Mouse (Mus musculus) c-Kit-positive CD71-positive TER-119-positive erythroid progenitor cells, embryonic 14.5 days (primary cell): ENCODE measurements at regions not wholly inside any gene's neighbourhood (a gene's known extent, or its start where the extent isn't known, plus 50 kb on each side); places are given as distances from the start of the nearest gene placed in this dataset.
"Not testable (repeated sequence)": the region's sequence is repeated elsewhere in the genome, so short reads cannot be mapped to it uniquely, and the experiment has no call there.

ENCODE experiments used
- DNase-seq: peaks from one replicate; pipeline ENCODE4 v3.0.0-alpha.2; 2013; ENCODE audit warnings: low spot score

DNA sequence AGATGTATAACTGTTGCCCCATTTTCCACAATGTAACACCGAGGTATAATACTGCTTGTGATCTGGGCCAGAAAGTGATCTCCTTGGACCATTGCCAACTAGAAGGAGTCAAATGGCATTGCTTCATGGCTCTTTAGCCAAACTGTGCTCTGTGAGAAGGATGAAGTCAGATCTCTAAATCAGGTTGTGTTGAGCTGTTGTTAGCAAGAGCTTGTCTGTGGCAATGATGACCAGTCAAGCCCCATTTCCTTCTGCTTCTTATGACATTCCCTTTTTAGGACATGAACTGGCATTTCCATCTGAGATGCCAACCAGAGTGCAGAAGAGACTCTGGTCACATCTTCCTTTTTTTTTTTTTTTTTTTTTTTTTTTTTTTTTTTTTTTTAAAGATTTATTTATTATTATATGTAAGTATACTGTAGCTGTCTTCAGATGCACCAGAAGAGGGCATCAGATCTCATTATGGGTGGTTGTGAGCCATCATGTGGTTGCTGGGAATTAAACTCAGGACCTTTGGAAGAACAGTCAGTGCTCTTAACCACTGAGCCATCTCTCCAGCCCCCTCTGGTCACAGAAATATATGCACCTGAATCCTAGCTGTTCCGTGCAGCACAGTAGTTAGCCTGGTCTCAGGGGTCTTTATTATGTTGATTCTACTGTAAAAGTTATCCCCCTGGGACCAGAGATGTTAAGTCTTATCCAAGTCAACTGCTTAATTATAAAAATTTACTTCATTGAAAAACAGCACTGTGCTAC, 1329.4 kb upstream of the A1bg start:
- not testable (repeated sequence) for DNase-seq

DNA sequence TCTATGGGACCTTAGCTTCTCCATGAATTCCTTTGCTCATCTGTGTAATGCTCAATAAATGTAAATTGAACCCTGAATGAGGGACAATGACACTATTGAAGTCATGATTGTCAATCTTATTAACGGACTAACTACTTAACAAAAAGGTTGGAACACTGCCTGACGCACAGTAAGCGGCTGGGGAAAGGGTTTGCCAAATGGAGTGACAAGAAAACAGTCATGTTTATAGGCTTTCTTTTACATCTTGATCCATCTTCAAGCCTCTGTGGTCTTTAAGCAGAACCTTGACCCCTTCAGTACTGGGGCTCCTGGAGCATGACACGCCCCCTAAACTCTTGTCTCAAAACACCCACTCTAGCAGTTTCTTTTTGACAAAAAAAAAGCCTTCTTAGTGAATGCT, 1326.6 kb upstream of the A1bg start:
- no peak for DNase-seq

DNA sequence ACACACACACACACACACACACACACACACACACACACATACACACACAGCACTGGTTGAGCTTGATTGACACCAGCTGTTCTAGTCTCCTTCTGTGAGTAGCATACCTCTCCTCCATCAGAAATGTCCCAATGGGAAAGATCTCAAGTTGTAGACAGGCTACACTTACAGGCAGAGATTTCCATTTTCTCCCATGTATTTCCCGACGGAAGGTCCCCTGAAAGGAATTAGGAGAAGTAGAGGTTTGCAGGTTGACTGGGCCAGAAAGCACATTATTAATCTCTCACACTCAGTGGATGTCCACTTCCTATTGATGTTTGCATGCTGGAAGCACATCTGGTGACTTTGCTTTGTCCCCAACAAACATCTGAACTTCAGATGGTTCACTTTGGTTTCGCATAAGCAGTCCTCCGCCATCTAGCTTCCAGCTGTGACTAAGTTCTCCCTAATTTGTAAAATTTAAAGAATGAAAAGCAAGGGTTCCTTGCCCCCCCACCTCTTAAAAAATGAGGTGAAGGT, 1323.8 kb upstream of the A1bg start:
- no peak for DNase-seq

DNA sequence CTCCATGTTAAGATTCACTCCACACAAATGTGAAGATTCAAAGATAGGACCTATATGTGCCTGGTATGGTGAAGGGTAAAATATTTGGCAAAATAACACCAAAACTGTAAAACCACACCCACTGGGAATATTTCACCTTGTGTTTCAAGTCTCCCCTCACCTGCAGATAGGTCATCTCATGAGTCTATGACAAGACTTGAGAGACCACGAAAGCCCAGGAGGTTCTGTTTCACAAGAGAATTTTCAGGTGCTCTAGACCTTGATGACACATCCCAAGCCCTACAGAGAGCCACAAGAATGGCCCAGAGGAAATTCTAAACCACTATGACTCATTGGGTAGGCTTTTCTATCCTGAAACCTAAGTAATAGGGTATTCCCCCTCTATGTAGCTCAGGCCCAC, 1322.4 kb upstream of the A1bg start:
- no peak for DNase-seq

DNA sequence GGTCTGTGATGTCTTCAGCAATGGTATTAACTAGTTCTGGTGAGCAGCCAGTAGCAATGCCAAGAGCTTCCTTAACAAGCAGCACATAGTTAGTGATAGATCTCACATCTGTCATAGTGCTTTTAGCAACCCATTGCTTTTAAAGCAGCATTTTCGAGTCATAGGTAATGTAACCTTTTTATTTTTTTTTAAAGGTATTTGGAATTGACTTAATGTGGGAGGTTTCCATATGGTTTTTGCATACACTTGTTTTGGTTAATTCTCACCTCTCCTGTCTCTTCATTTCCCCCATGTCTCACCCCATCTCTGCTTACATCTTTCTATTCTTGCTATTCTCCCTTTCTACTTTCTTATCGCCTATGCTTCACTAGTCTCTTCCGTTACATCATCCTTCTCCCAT, 1322.0 kb upstream of the A1bg start:
- DNase-seq: no peak

DNA sequence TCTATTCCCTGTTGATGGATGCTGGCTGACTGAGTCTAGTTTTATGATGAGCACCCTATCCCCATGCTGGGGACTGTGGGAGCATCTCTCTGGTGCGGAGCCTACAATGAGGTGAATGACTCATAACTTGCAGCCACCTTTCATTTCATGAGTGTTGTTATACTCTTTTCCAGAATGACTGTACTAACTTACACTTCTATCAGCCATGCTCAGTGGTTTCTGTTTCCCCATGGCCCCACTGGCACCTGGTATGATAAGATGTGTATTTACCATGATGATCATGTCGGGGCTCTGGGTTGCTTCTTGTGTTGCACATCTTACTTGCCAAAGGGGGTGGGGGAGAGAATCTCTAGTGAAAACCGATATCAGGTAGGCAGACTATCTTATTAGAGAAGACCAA, 1317.2 kb upstream of the A1bg start:
- DNase-seq: peak; percentile 49

DNA sequence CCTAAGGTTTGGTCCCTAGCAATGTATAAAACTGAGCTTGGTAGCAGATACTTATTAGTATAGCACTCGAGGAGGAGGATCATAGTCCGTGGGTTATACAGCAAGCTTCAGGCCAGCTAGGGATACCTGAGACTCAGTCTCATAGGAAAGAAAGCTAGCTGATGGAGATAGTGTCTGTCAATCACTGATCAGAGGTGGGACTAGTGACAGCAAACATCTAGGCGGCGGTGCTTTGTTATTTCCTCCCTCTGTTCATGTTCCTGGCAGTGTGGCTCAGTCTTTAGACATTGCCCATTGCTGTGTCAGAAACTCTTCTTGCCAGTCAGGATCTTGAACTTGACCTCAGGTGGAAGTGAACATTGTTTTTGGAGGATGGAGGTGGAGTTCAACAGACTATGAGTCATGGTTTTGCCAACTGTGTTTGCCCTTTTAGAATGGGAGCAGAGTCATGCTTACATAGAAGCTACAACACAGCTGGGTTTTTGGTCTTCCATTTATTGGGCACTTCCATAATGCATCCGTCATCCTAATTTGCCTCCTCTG, 1315.8 kb upstream of the A1bg start:
- no peak for DNase-seq

DNA sequence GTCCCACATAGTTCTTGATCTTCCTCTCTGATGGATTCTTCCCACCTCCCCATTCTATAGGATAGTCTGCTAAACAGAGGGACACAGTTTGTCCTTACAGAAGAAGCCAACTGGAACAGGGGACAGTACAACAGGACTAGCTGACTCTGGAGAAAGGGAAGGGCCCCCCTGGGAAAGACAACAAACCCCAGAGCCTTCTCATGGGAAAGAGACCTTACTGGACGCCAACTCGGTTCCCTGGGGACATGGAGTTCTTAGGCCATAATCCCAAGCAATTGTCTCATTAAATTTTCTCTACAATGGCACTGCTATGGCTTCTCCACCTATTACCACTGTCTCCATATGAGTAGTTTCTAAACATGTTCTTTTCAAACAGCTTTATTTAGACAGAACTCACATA, 1313.2 kb upstream of the A1bg start:
- DNase-seq: no peak

DNA sequence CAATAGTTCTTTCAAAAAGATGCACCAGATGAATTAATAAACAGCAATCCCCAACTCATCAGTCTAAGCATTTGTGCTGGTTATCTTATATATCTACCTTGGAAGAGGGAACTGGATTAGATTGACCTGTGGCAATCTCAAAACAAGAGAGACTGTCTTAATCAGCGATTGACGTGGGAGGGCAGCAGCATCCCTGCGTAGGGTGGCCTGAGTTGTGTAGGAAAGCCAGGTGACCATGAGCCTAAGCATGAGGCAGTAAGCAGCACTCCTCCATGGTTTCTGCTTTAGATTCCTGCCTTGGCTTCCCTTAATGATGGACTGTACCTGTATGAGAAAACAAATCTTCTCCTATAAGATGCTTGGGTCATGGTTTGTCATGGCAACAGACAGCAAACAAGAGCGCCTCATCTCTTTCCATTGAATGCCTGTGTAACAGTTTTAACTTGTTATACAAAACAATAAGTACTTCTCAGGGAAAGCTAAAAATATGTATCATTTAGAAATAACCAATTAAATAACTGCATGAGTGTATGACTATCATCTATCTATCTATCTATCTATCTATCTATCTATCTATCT, 1311.5 kb upstream of the A1bg start:
- no peak for DNase-seq

DNA sequence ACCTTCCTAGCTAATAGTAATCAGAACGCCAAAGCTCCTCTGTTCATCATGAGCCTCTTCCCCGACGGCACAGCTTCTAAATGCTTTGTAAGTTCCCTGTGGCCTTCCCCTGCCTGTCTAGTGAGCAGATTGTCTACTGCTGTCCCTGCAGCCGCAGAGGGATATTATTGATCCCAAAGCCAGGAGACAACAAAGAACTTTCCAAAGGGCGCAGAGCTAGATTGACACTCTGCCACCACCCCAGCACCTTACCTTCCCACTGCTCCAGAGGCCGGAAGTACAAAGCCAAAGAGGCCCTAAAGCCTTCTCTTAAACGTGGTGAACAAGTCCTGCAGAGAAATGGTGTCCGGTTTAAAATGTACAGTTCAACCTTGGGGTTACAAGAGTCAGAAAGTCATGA, 1310.3 kb upstream of the A1bg start:
- DNase-seq: no peak

DNA sequence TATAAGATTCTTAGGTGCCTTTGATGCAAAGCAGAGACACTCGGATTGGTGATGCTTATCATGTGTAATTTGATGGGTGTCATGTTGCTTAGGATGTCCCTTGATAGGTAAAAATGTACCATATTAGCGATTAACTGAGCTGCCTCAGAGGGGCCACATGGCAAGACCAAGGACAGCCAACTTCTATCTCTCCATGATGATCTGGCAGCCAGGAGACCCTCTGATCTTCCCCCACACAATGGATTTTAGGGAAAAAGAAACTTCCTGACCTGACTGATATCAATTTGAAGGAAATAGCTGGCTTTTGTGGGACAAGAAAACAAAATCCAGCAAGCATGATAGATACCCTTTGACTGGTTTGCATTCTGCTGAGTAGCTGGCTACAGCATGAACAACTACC, 1308.9 kb upstream of the A1bg start:
- DNase-seq: no peak

DNA sequence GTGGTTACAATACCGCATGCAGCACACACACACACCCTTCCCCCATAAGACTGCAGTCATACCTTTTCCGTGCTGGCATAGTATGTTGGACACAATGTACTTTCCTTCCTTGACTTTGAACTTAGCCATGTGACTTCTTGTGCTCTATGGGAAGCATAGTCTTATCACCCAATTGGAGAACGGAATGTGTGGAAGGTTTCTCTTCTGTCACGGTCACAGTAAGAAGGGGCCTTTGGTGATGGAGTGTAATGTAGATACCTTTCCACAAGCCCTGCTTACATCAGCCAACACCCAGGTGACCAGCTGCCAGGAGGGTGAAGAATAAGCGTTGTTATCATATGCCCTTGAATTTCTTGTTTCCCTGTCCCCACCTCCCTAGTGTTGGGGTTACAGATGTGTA, 1308.0 kb upstream of the A1bg start:
- no peak for DNase-seq

DNA sequence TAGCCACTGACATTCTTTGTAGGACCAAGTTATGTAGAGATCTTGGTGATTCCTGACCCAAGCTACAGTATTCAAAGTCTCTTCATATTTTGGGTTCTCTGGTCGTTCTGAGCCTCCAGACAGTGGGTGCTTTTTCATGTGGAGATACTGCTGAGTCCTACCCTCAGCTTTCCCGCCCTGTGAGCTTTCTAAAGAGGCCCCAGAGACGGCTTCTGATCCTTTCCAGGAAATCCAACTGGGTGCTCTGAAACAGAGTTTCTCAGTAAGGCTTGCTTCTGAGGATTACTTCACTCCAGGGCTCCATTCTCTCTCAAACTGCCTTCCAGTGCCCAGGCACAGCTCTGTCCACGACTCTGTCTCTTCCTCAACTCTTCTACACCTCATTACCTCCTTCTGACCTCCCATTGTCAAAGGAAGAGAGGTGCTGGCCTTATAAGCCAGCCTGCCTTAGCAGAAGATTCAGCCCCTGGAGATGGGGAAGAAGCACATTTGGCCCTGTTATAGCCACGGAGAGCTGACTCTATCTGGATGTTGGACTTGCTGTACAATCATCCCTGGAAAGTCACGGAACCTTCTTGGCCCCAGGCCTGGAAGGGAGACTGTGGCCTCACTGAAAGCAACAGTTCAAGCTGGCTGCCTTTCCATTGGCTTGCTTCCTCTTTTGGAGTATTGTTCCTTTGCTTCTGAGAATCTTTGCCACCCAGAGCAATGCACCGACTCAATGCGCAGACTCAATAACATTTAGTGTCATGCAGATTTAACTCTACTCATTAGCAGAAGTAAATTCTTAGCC, 1306.9 kb upstream of the A1bg start:
- DNase-seq: peak; percentile 65

DNA sequence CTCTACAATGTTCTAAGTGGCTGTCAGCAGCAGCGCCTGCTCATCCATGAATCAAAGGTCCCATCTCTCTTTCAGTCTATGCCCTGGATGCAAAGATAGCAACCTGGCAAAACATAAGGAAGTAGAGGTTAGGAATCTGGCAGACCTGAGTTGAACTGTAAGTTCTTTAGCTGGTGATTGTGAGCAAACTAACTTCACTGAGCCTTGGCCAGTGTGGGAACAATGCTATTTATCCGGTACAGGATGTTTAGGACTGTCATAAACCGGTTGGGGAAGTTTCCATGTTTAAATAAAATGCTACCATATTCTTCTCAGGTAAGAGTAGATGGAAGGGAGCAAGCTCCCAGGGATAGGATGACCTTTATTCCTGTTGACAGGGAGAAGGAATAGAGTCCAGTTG, 1306.2 kb upstream of the A1bg start:
- DNase-seq: no peak

DNA sequence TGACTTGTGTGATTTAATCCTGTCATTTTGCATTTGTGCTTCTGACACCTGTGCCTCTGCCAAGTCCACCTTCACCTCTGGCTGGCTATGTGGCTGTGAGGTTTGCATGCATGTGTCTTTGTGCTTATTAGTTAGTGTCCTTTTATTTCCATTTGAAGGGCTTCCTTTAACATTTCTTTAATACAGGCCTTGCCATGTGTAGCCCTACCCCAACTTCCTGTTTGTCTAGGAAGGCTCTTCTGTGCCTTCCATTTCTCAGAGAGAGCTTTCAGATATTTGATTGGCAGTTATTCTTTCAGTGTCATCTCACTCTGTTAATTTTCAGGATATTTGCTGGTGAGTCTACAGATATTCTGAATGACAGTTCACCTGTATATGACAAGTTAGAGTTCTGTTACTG, 1302.0 kb upstream of the A1bg start:
- DNase-seq: no peak

DNA sequence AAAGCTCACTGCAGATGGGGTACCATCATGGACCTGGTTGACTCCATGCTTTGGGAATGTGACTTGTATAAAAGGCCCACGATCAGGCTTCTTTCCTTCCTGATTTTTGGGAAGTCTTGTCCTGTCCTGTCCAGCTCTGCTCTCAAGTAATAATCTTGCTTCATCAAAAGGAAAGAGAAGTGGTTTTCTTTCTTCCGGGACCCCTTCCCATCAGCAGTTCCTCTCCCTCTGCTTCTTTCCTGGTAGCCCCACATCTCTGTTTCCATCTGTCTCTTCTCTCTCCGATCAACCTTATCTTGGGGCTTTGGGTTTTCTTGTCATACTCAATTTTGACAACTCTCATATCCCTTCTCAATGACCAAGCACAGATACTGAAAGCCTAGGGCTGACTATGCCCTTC, 1301.4 kb upstream of the A1bg start:
- DNase-seq: no peak

DNA sequence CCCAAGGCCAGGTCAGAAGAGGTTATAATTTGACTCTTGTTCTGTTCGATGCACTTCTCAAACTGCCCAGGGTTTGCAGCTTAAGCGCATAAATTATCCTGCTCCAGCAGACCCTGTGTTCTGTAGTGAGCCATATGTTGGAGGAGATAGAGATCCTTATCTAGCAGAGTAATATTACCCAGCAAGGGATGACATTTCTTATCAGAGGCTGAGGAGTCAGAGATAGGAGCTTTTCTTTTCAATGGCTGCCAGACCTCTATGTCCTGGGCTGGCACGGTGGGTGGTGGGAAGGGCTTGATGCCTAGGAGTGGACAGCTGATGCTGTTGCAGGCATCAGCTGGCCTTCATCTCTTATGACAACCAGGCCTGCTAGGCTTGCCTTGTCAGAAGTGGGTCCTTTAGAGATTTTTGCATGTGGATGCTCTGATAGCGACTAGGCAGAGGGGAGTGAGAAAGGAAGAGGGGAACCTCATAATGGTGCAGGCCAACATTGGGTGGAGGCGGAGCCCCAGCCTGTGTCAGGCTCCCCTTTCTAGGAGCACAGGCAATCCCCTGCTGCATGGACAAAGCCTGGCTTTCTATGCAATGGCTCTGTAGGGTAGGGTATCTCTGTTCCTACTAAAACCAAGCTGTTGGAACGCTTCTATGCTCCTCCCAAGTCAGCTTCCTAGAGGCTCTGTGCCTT, 1300.5 kb upstream of the A1bg start:
- peak; percentile 73 for DNase-seq

DNA sequence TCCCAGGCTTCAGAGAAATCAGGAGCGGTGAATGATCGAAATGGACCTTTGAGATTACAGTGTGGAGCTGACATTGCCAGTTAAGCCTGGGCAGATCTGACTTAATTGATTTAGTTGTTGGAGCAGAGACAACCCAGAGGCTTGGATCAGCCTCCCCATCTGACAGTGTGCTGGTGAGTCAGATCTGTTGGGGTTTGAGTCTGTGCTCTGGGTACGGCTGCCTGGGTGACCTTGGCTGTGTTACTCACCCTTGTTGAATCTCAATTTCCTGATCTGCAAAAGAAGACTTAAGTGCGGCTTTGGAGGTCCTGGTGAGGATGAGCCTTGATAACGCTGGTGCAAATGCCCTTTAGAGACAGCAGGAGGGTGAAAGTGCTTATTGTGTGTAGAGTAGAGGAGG, 1299.9 kb upstream of the A1bg start:
- DNase-seq: no peak

DNA sequence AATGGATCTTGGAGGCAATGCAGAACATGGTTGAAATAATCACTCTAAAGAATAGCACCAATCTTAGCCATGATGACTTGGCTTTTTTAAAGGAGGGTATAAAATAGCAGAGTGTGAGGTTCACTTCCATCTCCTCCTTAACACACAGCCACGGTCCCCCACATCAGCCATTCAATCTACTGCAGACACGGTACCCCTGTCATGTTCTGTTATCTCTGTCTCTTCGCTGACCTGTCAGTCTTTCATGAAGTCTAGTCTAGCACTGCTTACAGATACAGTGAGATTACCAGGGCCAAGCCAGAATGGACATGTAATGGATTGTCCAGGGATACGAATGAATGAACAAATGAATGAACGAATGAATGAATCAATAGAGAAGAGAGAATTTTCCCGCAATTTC, 1299.4 kb upstream of the A1bg start:
- peak; percentile 47 for DNase-seq

DNA sequence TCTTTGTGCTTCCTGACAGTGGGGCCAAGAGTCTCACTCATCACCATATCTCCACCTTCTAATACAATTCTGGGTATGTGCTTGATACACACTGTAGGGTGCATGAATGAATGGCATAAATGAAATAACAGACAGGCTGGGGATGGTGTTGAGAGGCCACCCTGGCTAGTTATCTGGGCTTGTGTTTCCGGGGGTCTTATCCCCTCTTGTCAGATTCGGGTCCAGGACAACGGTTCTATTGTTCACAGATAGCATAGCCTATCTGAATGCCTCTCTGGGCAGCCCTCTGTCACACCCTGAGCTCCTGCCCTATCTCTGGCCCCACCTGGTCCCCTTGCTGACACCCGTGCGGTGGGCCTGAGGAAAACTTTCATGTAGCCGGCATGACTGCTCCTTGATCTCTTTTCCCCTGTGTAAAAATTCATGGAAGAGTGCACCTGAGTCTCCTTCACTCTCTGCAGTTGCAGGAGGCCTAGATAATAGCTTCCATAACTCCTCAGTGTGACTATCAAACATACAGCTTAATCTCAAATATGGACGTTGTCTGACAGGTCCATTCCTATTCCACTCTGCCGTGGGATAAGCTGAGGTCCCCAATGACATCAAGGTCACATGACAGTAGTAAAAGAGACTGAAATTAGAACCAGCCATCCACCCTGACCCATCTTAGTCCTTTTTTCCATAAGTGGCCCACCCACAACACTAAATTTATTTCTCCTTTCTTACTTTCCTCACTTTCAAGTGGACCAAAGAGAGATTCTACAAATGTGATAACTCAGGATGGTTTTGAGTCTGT, 1298.4 kb upstream of the A1bg start:
- DNase-seq: peak; percentile 83

DNA sequence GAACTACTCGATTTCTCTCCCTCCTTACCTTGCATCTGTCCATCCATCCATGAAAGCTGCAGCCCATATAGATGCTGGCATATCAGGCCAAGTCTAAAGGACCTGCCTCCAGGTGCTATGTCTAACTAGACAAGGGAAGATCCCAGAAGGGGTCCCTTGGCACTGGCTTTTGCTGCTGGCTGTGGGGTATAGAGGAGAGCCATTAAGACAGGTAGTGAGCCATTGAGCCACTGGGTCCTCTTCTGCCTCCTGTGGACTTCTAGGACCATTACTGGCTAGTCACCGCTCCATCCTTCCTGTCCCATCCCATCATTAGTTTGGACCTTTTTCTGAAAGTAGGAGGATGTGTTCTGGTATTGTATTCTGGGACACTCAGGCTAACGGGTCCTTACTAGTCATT, 1297.8 kb upstream of the A1bg start:
- no peak for DNase-seq
